Mouse (Mus musculus) E14TG2a.4 (cell line): ENCODE data around the gene Lhx5.

Experiments
- CTCF ChIP-seq: conservative IDR thresholded peaks from 2 replicates; pipeline ENCODE4 v1.5.1; 2014; ENCODE audit warnings: low read length
- NANOG ChIP-seq: IDR thresholded peaks from 2 replicates; pipeline ENCODE4 v1.6.1; 2014; ENCODE audit warnings: borderline replicate concordance, low read length, mixed read lengths

GRCm38 (mm10) chr5:120456253-120456652, 24.8 kb downstream of the Lhx5 start:
- no peak for TF ChIP-seq CTCF
- TF ChIP-seq NANOG: no peak
